Mouse (Mus musculus): ENCODE measurements around the gene Postn.

DNA sequence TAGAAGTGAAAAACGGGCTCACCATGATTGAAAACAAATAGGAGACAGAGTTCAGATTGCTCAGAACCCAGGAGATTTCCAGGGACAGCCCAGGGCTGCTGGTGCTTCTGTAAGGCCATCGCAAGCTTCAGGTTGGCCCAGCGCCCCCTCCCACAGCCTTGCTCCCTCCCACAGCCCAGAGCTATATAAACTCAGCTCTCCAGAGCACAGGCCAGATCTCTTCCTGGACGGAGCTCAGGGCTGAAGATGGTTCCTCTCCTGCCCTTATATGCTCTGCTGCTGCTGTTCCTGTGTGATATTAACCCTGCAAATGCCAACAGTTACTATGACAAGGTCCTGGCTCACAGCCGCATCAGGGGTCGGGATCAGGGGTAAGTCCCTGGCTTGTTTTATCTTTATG lies at the start of gene Postn:
- TF ChIP-seq CTCF (conservative IDR thresholded peaks at IDR 0.05; ENCODE audit: low read length) (no peak), NANOG (IDR thresholded peaks at IDR 0.05; ENCODE audit: borderline replicate concordance, low read length) (no peak)
